Mouse (Mus musculus): ENCODE data around the gene Exosc1. TPM values are rescaled to one million over a fixed set of nuclear protein-coding genes. Genes with fewer than 3 reads are reported as not detected.

Exosc1 gene
- polyA plus RNA-seq (2014; fragmentation: Illumina TruSeq; extraction: RNeasy Lipid Tissue Mini Kit (QIAGEN cat#74804); ENCODE audit: low read depth, low replicate concordance), result 25.6 TPM

GRCm38 (mm10) chr19:41933179-41934086 is at the start of gene Exosc1, which contains the start of gene Zdhhc16:
Exosc1 (minus strand) TSS chr19:41933423.
Zdhhc16 (plus strand) TSS chr19:41933480.

GRCm38 (mm10) chr19:41981595-41981927 is 48.3 kb upstream of the Exosc1 start, which contains the start of gene Ubtd1:
Ubtd1 (plus strand) TSS chr19:41981763.

GRCm38 (mm10) chr19:41980819-41981594 is 47.8 kb upstream of the Exosc1 start, which contains the start of gene Mms19:
Mms19 (minus strand) TSS chr19:41981157.

GRCm38 (mm10) chr19:41911178-41912073 is 21.8 kb downstream of the Exosc1 start, which contains the start of gene Pgam1:
Pgam1 (plus strand) TSS chr19:41911923.

GRCm38 (mm10) chr19:41895460-41896318 is 37.5 kb downstream of the Exosc1 start, which contains the start of gene Rrp12:
Rrp12 (minus strand) TSS chr19:41896173.

Other genes starting within 250 kb of the Exosc1 start
- 4.0 TPM for gene Slit1, start 189.8 kb downstream of the Exosc1 start, polyA plus RNA-seq (2014; fragmentation: Illumina TruSeq; extraction: RNeasy Lipid Tissue Mini Kit (QIAGEN cat#74804); ENCODE audit: low read depth, low replicate concordance)
- gene Arhgap19, start 131.4 kb downstream of the Exosc1 start, polyA plus RNA-seq (2014; fragmentation: Illumina TruSeq; extraction: RNeasy Lipid Tissue Mini Kit (QIAGEN cat#74804); ENCODE audit: low read depth, low replicate concordance), result 5.2 TPM
- 2.4 TPM for gene Frat1, start 103.5 kb downstream of the Exosc1 start, polyA plus RNA-seq (2014; fragmentation: Illumina TruSeq; extraction: RNeasy Lipid Tissue Mini Kit (QIAGEN cat#74804); ENCODE audit: low read depth, low replicate concordance)
- 1.3 TPM for gene Frat2, start 85.3 kb downstream of the Exosc1 start, polyA plus RNA-seq (2014; fragmentation: Illumina TruSeq; extraction: RNeasy Lipid Tissue Mini Kit (QIAGEN cat#74804); ENCODE audit: low read depth, low replicate concordance)
- 5.9 TPM for gene Rrp12, start 37.2 kb downstream of the Exosc1 start, polyA plus RNA-seq (2014; fragmentation: Illumina TruSeq; extraction: RNeasy Lipid Tissue Mini Kit (QIAGEN cat#74804); ENCODE audit: low read depth, low replicate concordance)
- gene Pgam1, start 21.5 kb downstream of the Exosc1 start, polyA plus RNA-seq (2014; fragmentation: Illumina TruSeq; extraction: RNeasy Lipid Tissue Mini Kit (QIAGEN cat#74804); ENCODE audit: low read depth, low replicate concordance), result 174 TPM
- 39.8 TPM for gene Zdhhc16, start 57 bp upstream of the Exosc1 start, polyA plus RNA-seq (2014; fragmentation: Illumina TruSeq; extraction: RNeasy Lipid Tissue Mini Kit (QIAGEN cat#74804); ENCODE audit: low read depth, low replicate concordance)
- 31.2 TPM for gene Mms19, start 47.7 kb upstream of the Exosc1 start, polyA plus RNA-seq (2014; fragmentation: Illumina TruSeq; extraction: RNeasy Lipid Tissue Mini Kit (QIAGEN cat#74804); ENCODE audit: low read depth, low replicate concordance)
- gene Ubtd1, start 48.3 kb upstream of the Exosc1 start, polyA plus RNA-seq (2014; fragmentation: Illumina TruSeq; extraction: RNeasy Lipid Tissue Mini Kit (QIAGEN cat#74804); ENCODE audit: low read depth, low replicate concordance), result 18.2 TPM
- gene Ankrd2, start 102.6 kb upstream of the Exosc1 start, polyA plus RNA-seq (2014; fragmentation: Illumina TruSeq; extraction: RNeasy Lipid Tissue Mini Kit (QIAGEN cat#74804); ENCODE audit: low read depth, low replicate concordance), result not detected
- gene Hoga1, start 112.2 kb upstream of the Exosc1 start, polyA plus RNA-seq (2014; fragmentation: Illumina TruSeq; extraction: RNeasy Lipid Tissue Mini Kit (QIAGEN cat#74804); ENCODE audit: low read depth, low replicate concordance), result 11.6 TPM
- gene 4933411K16Rik, start 118.8 kb upstream of the Exosc1 start, polyA plus RNA-seq (2014; fragmentation: Illumina TruSeq; extraction: RNeasy Lipid Tissue Mini Kit (QIAGEN cat#74804); ENCODE audit: low read depth, low replicate concordance), result 57.8 TPM
- gene Morn4, start 152.9 kb upstream of the Exosc1 start, polyA plus RNA-seq (2014; fragmentation: Illumina TruSeq; extraction: RNeasy Lipid Tissue Mini Kit (QIAGEN cat#74804); ENCODE audit: low read depth, low replicate concordance), result 15.0 TPM
- gene Pi4k2a, start 157.0 kb upstream of the Exosc1 start, polyA plus RNA-seq (2014; fragmentation: Illumina TruSeq; extraction: RNeasy Lipid Tissue Mini Kit (QIAGEN cat#74804); ENCODE audit: low read depth, low replicate concordance), result 26.9 TPM
- 31.0 TPM for gene Avpi1, start 195.6 kb upstream of the Exosc1 start, polyA plus RNA-seq (2014; fragmentation: Illumina TruSeq; extraction: RNeasy Lipid Tissue Mini Kit (QIAGEN cat#74804); ENCODE audit: low read depth, low replicate concordance)
- gene Marveld1, start 214.0 kb upstream of the Exosc1 start, polyA plus RNA-seq (2014; fragmentation: Illumina TruSeq; extraction: RNeasy Lipid Tissue Mini Kit (QIAGEN cat#74804); ENCODE audit: low read depth, low replicate concordance), result 32.6 TPM
- gene Zfyve27, start 230.5 kb upstream of the Exosc1 start, polyA plus RNA-seq (2014; fragmentation: Illumina TruSeq; extraction: RNeasy Lipid Tissue Mini Kit (QIAGEN cat#74804); ENCODE audit: low read depth, low replicate concordance), result 41.7 TPM

Measured in adipose tissue, adult 10 weeks (tissue).